Mouse (Mus musculus): ENCODE results near the gene Gbp3.

The Gbp3 gene

GRCm38 (mm10) chr3:142590431-142591067 is 30.7 kb downstream of the Gbp3 start:
- DNase-seq = no peak

GRCm38 (mm10) chr3:142594547-142594946 is 34.7 kb downstream of the Gbp3 start, which contains the start of gene Gbp2b:
Gene Gbp2b, plus strand, starts transcription at chr3:142594847.
- DNase-seq = no peak

GRCm38 (mm10) chr3:142597923-142598322 is 38.1 kb downstream of the Gbp3 start:
- DNase-seq = no peak

- DNase-seq = no peak
Observed at GRCm38 (mm10) chr3:142601675-142602074, 41.8 kb downstream of the Gbp3 start.

GRCm38 (mm10) chr3:142618658-142619057 is 58.8 kb downstream of the Gbp3 start:
- DNase-seq = no peak

GRCm38 (mm10) chr3:142619606-142620005 is 59.8 kb downstream of the Gbp3 start:
- DNase-seq = no peak

GRCm38 (mm10) chr3:142620111-142620955 is 60.5 kb downstream of the Gbp3 start, which contains the start of gene Gbp2:
Gene Gbp2, plus strand, starts transcription at chr3:142620602.
- no peak for DNase-seq

- DNase-seq = no peak
Observed at GRCm38 (mm10) chr3:142620956-142621562, 61.2 kb downstream of the Gbp3 start.
